Mouse (Mus musculus) stomach, embryonic 14.5 days (tissue): Measurements from ENCODE around the gene Mettl24. TPM values are rescaled to one million over a fixed set of nuclear protein-coding genes. Genes with fewer than 3 reads are reported as not detected.

Experiments
- ATAC-seq: fragments of 200-750 bp; cut with Nextera tagmentation; 2 replicates; pipeline ENCODE4 v1.8.0; 2017; ENCODE audit warnings: low read depth, moderate TSS enrichment; ENCODE audit not compliant: insufficient number of reproducible peaks, insufficient read depth, low FRiP score
- H3K27ac ChIP-seq: fragments of 300-500 bp; sonication (generic); 2 replicates; pipeline ENCODE4 v1.5.1; 2014; ENCODE audit warnings: mild to moderate bottlenecking, low read length, moderate library complexity, mixed read lengths
- H3K27me3 ChIP-seq: fragments of 300-500 bp; sonication (generic); 2 replicates; pipeline ENCODE4 v1.6.1; 2014; ENCODE audit warnings: low read length, control low read depth, mixed read lengths; ENCODE audit not compliant: control insufficient read depth, insufficient read depth
- H3K36me3 ChIP-seq: fragments of 300-500 bp; sonication (generic); 2 replicates; pipeline ENCODE4 v1.6.1; 2014; ENCODE audit warnings: mild to moderate bottlenecking, control low read depth, low read length, moderate library complexity, mixed read lengths; ENCODE audit not compliant: control insufficient read depth, insufficient read depth
- H3K4me1 ChIP-seq: fragments of 300-500 bp; sonication (generic); 2 replicates; pipeline ENCODE4 v1.6.1; 2014; ENCODE audit warnings: low read length, control low read depth, mixed read lengths; ENCODE audit not compliant: control insufficient read depth, insufficient read depth
- H3K4me2 ChIP-seq: fragments of 300-500 bp; sonication (generic); replicated peaks from 2 replicates; pipeline ENCODE4 v1.6.1; 2014; ENCODE audit warnings: low read depth, low read length, control low read depth
- H3K4me3 ChIP-seq: fragments of 300-500 bp; sonication (generic); 2 replicates; pipeline ENCODE4 v1.5.1; 2014; ENCODE audit warnings: low read depth, low read length, control low read depth
- H3K9ac ChIP-seq: fragments of 300-500 bp; sonication (generic); replicated peaks from 2 replicates; pipeline ENCODE4 v1.6.1; 2014; ENCODE audit warnings: low read depth, mild to moderate bottlenecking, control low read depth, low read length, moderate library complexity, mixed read lengths
- H3K9me3 ChIP-seq: fragments of 300-500 bp; sonication (generic); 2 replicates; pipeline ENCODE4 v1.6.1; 2016; ENCODE audit warnings: low read depth, low read length, control low read depth; ENCODE audit not compliant: control insufficient read depth
- WGBS: fragments of 180-500 bp; shearing (Covaris S2); extraction: QIAGEN DNeasy Blood & Tissue Kit; methylation state at CpG from one replicate; pipeline ENCODE4 v1.1.7; 2014; 5-methylcytosine and 5-hydroxymethylcytosine counted together
- polyA plus RNA-seq: library from polyadenylated mRNA; unstranded; fragments of >200 nt; fragmentation: Nextera tagmentation; extraction: Ambion mirVana; gene quantifications from 2 replicates; pipeline ENCODE4 v1.2.1, GENCODE M21; 2014

Gene Mettl24
- polyA plus RNA-seq, 1 experiment from 2014 or later: 4.0 TPM

DNA sequence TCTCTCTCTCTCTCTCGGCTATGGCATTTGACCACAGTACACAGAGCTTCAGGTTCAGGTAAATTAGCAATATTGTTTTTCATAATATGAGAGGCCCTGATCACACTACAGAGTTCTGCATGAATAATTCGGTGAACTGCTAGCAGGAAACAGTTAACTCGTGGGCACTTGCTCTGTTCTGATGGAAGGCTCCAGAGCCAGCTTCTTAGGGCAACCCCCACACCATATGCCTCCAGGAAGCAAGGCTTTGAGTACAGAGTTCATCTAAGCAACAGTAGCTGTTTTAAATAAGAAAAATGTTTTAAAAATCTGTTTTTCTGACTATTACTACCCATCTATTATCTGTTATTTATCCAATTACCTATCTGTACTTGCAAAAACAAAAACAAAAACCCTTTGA lies 50.2 kb downstream of the Mettl24 start:
- no peaks in the 10 kb centered on the region for H3K27me3 ChIP-seq
- no peak overlapping the region for H3K4me3 ChIP-seq
- ATAC-seq: no peak
- H3K9me3 ChIP-seq: no peaks in the 10 kb centered on the region
- H3K4me2 ChIP-seq: no peak overlapping the region
- WGBS: 60% methylated on average over 3 of the region's 3 CpGs
- no peaks in the 10 kb centered on the region for H3K4me1 ChIP-seq
- H3K36me3 ChIP-seq: no peaks in the 10 kb centered on the region
- no peak overlapping the region for H3K9ac ChIP-seq
- no peak overlapping the region for H3K27ac ChIP-seq

DNA sequence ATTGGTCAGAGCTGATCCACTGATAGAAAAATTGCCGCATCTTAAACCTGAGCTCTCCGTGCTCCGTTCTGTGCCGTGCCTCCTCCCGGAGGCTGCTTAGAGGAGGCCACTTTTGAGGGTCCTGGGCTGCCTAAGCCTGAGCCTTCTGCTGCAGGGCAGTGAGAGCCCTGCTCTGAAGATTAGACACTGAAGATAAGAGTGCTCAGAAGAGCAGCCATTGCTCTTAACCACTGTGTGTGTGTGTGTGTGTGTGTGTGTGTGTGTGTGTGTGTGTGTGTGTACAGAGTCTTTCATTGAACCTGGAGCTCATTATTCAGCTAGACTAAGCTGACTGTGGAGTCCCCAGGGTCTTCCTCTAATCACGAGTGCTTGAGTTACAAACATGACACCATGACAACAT lies 53.1 kb downstream of the Mettl24 start:
- no peaks in the 10 kb centered on the region for H3K27me3 ChIP-seq
- no peaks in the 10 kb centered on the region for H3K9me3 ChIP-seq
- no peak overlapping the region for H3K27ac ChIP-seq
- ATAC-seq: no peak
- no peak overlapping the region for H3K4me2 ChIP-seq
- no peak overlapping the region for H3K9ac ChIP-seq
- no peaks in the 10 kb centered on the region for H3K4me1 ChIP-seq
- H3K36me3 ChIP-seq: no peaks in the 10 kb centered on the region
- WGBS: 87% methylated on average over 6 of the region's 6 CpGs
- H3K4me3 ChIP-seq: no peak overlapping the region

DNA sequence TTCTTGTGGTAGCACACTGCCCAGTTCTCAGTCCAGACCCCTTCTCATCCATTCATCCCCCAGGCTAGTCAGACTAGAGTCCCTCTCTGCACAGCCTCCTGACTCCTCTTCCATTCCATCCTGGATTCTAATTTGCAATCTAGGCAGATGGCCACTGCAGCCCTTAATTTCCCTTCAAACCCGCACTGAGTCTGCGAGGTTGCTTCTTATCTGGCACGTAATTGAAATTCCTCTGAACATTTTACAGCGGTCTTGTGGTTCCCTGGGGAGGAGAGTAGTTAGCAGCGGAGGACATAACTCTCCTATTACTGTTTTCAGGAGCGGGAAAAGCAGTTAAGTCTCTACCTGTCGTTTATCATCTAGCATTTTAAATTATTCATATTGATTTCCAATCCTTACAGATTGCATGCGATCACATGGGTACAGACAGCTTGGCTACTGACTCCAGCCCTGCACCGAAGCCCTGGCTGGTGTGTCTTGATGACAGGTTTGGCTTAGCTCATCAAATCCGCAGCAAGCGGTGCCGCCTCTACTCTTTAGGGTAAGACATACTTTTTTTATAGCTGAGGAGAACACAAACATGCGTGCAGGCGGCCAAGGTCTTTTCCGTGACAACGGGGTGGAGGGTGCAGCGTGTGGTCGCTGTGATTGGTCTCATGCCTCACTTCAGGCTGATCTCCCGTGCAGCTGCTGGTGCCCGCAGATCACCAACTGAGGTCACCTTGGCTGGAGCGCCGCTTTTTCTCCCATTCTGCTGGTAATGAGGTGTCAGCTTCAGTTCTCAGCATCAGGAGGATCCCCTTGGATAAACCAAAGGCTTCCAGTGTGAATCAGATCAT lies 54.4 kb downstream of the Mettl24 start:
- H3K4me2 ChIP-seq: no peak overlapping the region
- no peaks in the 10 kb centered on the region for H3K27me3 ChIP-seq
- 62% methylated on average over 22 of the region's 22 CpGs for WGBS
- no peak overlapping the region for H3K4me3 ChIP-seq
- no peaks in the 10 kb centered on the region for H3K36me3 ChIP-seq
- no peaks in the 10 kb centered on the region for H3K9me3 ChIP-seq
- no peak overlapping the region for H3K27ac ChIP-seq
- ATAC-seq: no peak
- no peaks in the 10 kb centered on the region for H3K4me1 ChIP-seq
- no peak overlapping the region for H3K9ac ChIP-seq

DNA sequence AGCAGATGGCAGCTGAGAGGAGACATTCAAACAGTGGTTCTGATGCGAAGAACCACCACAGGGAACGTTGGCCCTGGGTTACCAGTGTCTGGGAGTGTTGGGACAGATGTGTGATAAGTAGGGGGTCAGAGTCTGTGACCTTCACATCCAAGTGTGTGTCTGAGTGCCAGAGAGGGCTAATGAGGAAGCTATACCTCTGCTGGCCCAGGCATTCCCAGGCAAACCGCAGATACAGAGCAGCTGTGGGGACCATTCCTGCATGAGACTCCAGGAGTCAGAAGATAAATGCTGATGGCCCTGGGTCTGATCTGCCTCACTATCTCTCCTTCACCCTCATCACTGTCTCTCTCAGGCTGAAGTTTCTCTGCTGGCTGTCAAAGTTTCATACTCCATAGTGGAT lies 57.6 kb downstream of the Mettl24 start:
- 47% methylated on average over 3 of the region's 3 CpGs for WGBS
- no peak overlapping the region for H3K9ac ChIP-seq
- H3K4me1 ChIP-seq: no peaks in the 10 kb centered on the region
- H3K4me3 ChIP-seq: no peak overlapping the region
- no peaks in the 10 kb centered on the region for H3K36me3 ChIP-seq
- no peak overlapping the region for H3K4me2 ChIP-seq
- no peaks in the 10 kb centered on the region for H3K9me3 ChIP-seq
- no peak overlapping the region for H3K27ac ChIP-seq
- no peaks in the 10 kb centered on the region for H3K27me3 ChIP-seq
- ATAC-seq: no peak

DNA sequence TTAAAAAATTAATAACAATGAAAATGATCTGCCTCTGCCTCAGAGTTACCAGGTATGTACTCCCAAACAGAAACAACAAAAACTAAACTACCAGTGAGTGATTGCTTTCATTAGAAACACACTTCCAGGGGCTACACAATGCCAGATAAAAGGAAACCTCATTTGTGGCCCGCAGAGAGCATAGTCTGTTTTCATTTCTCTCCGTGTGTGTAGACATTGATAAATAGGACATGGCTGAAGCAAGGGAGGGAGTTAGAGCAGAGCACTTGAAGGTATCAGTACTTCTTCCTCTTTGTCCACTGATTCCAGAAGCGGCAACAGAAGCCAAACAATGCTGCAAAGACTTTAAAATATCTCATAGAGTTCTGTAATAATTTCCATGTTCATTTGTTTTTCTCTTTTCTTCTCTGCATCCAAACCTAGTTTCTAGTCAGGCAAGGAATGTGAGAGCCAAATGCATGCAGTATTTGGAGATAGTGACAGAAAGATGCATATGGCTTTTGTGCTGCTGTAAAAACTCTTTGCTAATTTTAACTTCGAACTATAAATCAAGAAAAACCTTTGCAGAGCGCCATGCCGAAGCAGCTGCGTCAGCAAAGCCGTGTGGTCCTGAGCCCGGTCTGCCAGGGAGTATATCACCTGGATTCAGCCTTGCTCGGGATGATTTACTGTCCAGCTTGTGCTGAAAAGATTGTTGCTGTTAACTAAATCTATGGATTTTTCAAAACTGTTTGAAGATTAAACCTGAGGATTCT lies 67.4 kb downstream of the Mettl24 start:
- no peaks in the 10 kb centered on the region; the same call in 1 of the 2 replicates for H3K4me1 ChIP-seq
- no peaks in the 10 kb centered on the region for H3K36me3 ChIP-seq
- H3K27me3 ChIP-seq: no peaks in the 10 kb centered on the region
- no peak for ATAC-seq
- WGBS: 20% methylated on average over 10 of the region's 10 CpGs
- H3K9ac ChIP-seq: no peak overlapping the region
- H3K4me2 ChIP-seq: peak overlapping the region; percentile 34
- no peak overlapping the region for H3K4me3 ChIP-seq
- H3K27ac ChIP-seq: no peak overlapping the region; the same call in 1 of the 2 replicates
- H3K9me3 ChIP-seq: no peaks in the 10 kb centered on the region

DNA sequence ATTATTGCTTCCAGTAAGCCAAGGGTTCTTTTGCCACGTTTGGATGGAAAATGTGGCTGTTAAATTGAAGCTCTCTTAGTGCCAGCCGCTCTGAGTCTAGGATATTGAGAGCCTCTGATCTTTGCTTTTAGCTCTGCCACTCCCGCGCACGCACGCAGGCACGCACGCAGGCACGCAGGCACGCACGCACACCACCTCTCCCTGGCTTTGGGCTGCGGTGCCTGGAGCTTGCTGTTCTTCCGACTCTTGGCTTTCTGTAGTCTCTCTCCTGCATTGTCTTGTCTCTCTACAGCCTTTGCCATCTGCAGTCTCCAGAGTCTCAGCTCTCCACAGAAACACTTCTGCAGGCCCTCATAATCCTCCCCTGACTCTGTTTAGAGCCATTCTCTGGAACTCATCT lies 68.1 kb downstream of the Mettl24 start:
- H3K4me2 ChIP-seq: peak overlapping the region; percentile 34
- no peaks in the 10 kb centered on the region; the same call in 1 of the 2 replicates for H3K4me1 ChIP-seq
- no peak for ATAC-seq
- H3K27ac ChIP-seq: peak overlapping the region; percentile 23; the same call in 1 of the 2 replicates
- H3K9me3 ChIP-seq: no peaks in the 10 kb centered on the region
- no peaks in the 10 kb centered on the region for H3K36me3 ChIP-seq
- no peaks in the 10 kb centered on the region for H3K27me3 ChIP-seq
- H3K9ac ChIP-seq: no peak overlapping the region
- 31% methylated on average over 13 of the region's 13 CpGs for WGBS
- H3K4me3 ChIP-seq: no peak overlapping the region

DNA sequence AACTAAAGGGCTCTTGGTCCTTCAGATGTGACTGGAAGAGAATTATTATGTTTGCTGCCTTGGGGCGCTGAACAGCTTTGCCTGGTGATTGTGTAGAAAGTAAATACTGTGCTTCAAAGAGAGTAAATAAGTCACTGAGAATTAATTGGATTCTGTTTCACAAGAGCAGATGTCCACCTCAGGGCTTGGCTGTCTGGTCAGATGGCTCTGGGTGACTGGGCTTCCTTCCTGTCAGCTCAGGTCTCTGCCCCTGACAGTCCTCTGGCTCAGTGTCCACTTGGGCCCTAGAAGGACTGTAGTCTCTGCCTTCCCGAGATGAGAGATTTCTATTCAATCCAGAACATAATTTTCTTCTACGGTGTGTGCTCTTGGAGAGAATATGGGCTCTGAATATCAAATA lies 70.0 kb downstream of the Mettl24 start:
- H3K36me3 ChIP-seq: no peaks in the 10 kb centered on the region
- H3K4me3 ChIP-seq: no peak overlapping the region
- no peaks in the 10 kb centered on the region for H3K9me3 ChIP-seq
- H3K27me3 ChIP-seq: no peaks in the 10 kb centered on the region
- WGBS: 53% methylated on average over 3 of the region's 3 CpGs
- H3K9ac ChIP-seq: no peak overlapping the region
- ATAC-seq: no peak
- no peak overlapping the region for H3K27ac ChIP-seq
- no peak overlapping the region for H3K4me2 ChIP-seq
- H3K4me1 ChIP-seq: no peaks in the 10 kb centered on the region; the same call in 1 of the 2 replicates

DNA sequence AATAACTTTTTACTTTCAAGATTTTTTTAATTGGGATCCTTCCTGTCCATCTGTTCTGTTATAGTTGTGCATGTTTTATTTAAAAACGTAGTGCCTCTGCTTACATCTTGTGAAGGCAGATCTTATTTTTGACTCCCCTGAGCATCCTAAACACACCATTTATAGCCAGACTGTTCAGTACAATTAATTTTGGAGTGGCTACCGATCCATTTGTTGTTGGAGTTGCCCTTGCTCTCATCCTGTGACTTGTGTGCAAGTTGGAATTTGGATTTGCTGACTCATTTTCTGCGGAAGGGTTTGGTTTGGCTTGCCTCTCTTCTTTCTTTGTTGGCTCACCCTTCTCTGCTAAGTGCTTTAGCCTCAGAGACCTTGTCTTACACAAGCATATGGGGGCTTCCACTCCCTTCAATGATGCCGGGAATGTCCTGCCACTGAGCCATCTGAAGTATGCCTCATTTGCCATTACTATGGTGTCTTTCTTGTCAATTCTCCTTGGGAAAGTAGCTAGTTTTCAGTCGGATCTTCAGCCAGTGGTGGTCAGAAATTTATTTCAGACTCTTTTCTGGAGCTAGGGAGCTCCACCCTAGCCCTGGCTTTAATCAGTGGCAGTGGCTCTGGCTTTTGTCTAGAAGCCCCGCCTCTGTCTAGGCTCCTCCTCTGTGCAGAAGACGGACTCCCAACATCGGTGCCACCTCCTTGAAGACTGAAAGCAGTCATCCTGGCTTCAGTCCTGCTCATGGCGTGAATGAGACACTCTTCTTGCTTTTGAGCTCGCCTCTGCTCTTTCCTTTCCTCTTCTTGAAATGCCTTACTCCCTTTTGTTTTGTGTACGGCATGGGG lies 75.3 kb downstream of the Mettl24 start:
- H3K4me2 ChIP-seq: no peak overlapping the region
- H3K36me3 ChIP-seq: no peaks in the 10 kb centered on the region
- H3K27me3 ChIP-seq: no peaks in the 10 kb centered on the region
- WGBS: 64% methylated on average over 11 of the region's 11 CpGs
- no peaks in the 10 kb centered on the region for H3K4me1 ChIP-seq
- H3K4me3 ChIP-seq: no peak overlapping the region
- no peak overlapping the region for H3K27ac ChIP-seq
- H3K9ac ChIP-seq: no peak overlapping the region
- no peak for ATAC-seq
- H3K9me3 ChIP-seq: no peaks in the 10 kb centered on the region; the same call in 1 of the 2 replicates
